Mouse (Mus musculus) effector memory CD4-positive, alpha-beta T cell, adult 5 months (primary cell): ENCODE results near the gene Xlr4a. TPM values are rescaled to one million over a fixed set of nuclear protein-coding genes. Genes with fewer than 3 reads are reported as not detected.

ENCODE experiments used
- polyA plus RNA-seq: library from polyadenylated mRNA; unstranded; fragments of 100-300 nt; shearing (Covaris generic); gene quantifications from one replicate; pipeline ENCODE4 v1.2.1, GENCODE M21; 2017

The Xlr4a gene
- 72.5 TPM for polyA plus RNA-seq

GRCm38 (mm10) chrX:73082267-73083055 is at the start of gene Xlr4a:
TSS of gene Xlr4a (minus strand) at chrX:73082478.

GRCm38 (mm10) chrX:73116747-73117146 is 34.5 kb upstream of the Xlr4a start, which contains the start of gene Gm14685:
TSS of gene Gm14685 (plus strand) at chrX:73117047.

DNA sequence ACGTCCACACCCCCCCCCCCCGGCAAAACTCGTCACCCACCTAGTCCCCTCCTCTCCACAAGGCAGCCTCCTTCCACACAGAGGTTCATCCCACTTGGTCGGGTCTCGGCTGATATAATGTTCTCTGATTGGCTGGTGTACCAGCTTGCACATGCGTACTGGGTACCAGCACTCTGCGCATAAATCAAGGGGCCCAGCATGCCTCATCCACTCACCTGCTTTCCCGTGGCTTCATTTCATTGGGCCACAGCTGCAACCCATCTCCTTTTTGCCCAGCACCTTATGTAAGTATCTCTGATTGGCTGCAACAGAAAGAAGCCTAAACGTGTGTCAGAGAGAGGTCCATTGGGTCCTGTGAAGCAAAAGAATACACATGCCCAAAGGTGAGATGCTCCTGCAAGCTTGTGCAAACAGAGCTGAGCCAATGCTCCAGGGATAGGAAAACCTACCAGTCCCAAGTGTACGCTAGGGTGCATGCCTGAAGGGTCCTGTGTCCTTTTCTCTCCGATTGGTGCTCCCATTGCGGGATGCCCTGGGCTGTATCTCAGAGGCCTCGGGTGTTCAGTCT is 14.7 kb upstream of the Xlr4a start, which contains the start of gene Xlr3a:
Gene Xlr3a, minus strand, starts transcription at position 155 of the 568 bp plus-strand sequence.

GRCm38 (mm10) chrX:73064415-73064793 is 17.9 kb downstream of the Xlr4a start, which contains the start of gene Pnma3:
TSS of gene Pnma3 (plus strand) at chrX:73064787.

GRCm38 (mm10) chrX:73037003-73037402 is 45.3 kb downstream of the Xlr4a start, which contains the start of gene Pnma5:
TSS of gene Pnma5 (minus strand) at chrX:73037103.

Other genes with a start within 250 kb of the Xlr4a start
- 74.1 TPM for gene Cetn2, start 164.1 kb downstream of the Xlr4a start, polyA plus RNA-seq
- gene Nsdhl, start 163.9 kb downstream of the Xlr4a start, polyA plus RNA-seq = 14.8 TPM
- gene Zfp185, start 95.1 kb downstream of the Xlr4a start, polyA plus RNA-seq = not detected
- not detected for gene Pnma5, start 45.4 kb downstream of the Xlr4a start, polyA plus RNA-seq
- not detected for gene Pnma3, start 17.7 kb downstream of the Xlr4a start, polyA plus RNA-seq
- gene Xlr3a, start 14.6 kb upstream of the Xlr4a start, polyA plus RNA-seq = 3.0 TPM
- gene Gm14685, start 34.6 kb upstream of the Xlr4a start, polyA plus RNA-seq = 0.39 TPM
- gene Xlr5b, start 66.3 kb upstream of the Xlr4a start, polyA plus RNA-seq = not detected
- not detected for gene DXBay18, start 67.0 kb upstream of the Xlr4a start, polyA plus RNA-seq
- not detected for gene Spin2d, start 94.5 kb upstream of the Xlr4a start, polyA plus RNA-seq
- 33.5 TPM for gene Xlr3b, start 109.7 kb upstream of the Xlr4a start, polyA plus RNA-seq
- gene Xlr4b, start 131.9 kb upstream of the Xlr4a start, polyA plus RNA-seq = 155 TPM
- 15.8 TPM for gene F8a, start 145.8 kb upstream of the Xlr4a start, polyA plus RNA-seq
- gene Xlr4c, start 160.7 kb upstream of the Xlr4a start, polyA plus RNA-seq = 66.2 TPM
- not detected for gene Xlr3c, start 182.9 kb upstream of the Xlr4a start, polyA plus RNA-seq
- not detected for gene Xlr5a, start 210.5 kb upstream of the Xlr4a start, polyA plus RNA-seq
- not detected for gene Xlr5c, start 210.5 kb upstream of the Xlr4a start, polyA plus RNA-seq